Mouse (Mus musculus): ENCODE results near the gene Zc3h12d. TPM values are rescaled to one million over a fixed set of nuclear protein-coding genes. Genes with fewer than 3 reads are reported as not detected.

Gene Zc3h12d
- polyA plus RNA-seq, 1 experiment: 0.15 TPM

DNA sequence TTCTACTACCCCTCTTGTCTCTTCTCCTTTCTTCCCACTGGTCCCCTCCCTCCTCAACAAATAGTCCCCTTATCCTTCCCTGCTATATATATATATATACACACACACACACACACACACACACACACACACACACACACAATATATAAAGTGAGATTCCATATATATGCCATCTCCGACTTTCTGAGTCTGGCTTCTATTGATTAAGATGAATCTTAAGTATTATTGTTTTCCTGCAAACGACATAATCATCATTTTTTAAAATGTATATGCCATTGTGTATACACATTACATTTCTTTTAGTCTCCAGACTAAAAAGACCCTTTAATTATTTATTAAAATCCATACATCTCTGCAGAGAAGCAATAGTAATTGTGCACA lies 8.1 kb downstream of the Zc3h12d start:
- no peak for DNase-seq (ENCODE audit: low read depth)
- TF ChIP-seq POLR2A (IDR thresholded peaks at IDR 0.05; ENCODE audit: borderline replicate concordance, extremely low read depth, insufficient read depth, insufficient read length, poor library complexity, severe bottlenecking) (no peak), CTCF (IDR thresholded peaks at IDR 0.05; ENCODE audit: borderline replicate concordance, extremely low read depth, insufficient read depth, insufficient read length) (no peak)

DNA sequence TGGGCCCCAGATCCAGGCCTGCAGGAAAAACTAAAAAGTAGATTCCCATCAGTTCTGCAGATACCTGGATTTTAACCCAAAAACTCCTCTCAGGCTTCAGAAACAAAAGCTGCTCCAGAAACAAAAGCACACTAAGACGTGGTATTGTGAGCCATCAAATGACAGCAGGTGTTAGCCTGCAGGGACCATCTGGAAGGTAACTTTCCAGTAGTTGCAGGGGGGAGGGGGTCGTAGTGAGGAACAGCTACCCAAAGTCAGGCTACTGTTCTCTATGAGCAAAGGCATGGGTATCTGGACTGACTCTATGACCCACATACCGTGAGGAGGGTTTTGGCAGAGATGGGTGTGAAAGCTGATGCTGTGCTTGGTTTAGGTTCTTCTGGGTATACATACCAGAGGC lies 8.5 kb downstream of the Zc3h12d start:
- TF ChIP-seq POLR2A (IDR thresholded peaks at IDR 0.05; ENCODE audit: borderline replicate concordance, extremely low read depth, insufficient read depth, insufficient read length, poor library complexity, severe bottlenecking) (no peak), CTCF (IDR thresholded peaks at IDR 0.05; ENCODE audit: borderline replicate concordance, extremely low read depth, insufficient read depth, insufficient read length) (no peak)
- DNase-seq (ENCODE audit: low read depth): no peak

DNA sequence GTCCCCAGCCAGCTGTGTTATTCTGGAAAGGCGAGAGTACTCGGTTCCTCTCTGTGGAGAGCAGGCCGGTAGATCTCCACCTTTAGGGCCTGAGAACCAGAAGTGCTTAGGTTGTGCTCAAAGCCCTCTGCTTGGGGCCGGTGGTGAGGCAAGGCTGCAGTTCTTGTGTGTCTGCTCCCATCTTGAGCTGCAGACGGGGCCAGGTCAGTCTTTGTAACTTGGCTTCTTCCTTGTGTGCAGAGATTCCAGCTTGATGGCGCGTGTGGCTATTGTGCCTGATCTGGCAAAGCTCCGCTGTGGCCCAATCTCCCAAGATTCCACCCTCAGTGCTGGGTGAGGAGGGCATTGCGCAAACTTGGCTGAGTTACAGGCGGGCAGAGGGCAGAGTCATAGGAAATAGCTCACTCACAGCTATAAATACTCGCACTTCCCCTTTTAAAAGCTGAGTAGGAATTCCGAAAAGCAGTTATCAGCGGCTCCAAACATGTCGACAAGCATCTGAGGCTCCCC lies 9.4 kb downstream of the Zc3h12d start:
- TF ChIP-seq CTCF (IDR thresholded peaks at IDR 0.05; ENCODE audit: borderline replicate concordance, extremely low read depth, insufficient read depth, insufficient read length) (no peak), POLR2A (IDR thresholded peaks at IDR 0.05; ENCODE audit: borderline replicate concordance, extremely low read depth, insufficient read depth, insufficient read length, poor library complexity, severe bottlenecking) (no peak)
- peak; percentile 25 for DNase-seq (ENCODE audit: low read depth)

DNA sequence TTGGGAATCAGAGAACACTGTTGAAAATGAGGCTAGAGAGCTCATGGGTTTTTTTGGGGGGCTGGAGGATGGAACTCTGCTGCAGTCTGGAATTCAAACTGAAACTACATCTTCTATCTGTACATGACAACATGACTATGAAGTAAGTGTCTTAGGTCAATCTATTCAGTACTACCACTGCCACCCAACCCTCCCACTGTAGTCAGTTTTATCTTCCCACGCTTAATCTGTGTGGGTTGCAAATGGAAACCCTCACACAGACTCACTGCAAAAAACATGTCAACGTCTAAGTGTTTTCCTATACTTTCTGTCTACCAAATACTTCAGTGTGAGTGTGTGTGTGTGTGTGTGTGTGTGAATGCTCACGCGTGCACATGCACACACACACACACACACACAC lies 10.9 kb downstream of the Zc3h12d start:
- TF ChIP-seq POLR2A (IDR thresholded peaks at IDR 0.05; ENCODE audit: borderline replicate concordance, extremely low read depth, insufficient read depth, insufficient read length, poor library complexity, severe bottlenecking) (no peak), CTCF (IDR thresholded peaks at IDR 0.05; ENCODE audit: borderline replicate concordance, extremely low read depth, insufficient read depth, insufficient read length) (no peak)
- DNase-seq (ENCODE audit: low read depth): no peak

DNA sequence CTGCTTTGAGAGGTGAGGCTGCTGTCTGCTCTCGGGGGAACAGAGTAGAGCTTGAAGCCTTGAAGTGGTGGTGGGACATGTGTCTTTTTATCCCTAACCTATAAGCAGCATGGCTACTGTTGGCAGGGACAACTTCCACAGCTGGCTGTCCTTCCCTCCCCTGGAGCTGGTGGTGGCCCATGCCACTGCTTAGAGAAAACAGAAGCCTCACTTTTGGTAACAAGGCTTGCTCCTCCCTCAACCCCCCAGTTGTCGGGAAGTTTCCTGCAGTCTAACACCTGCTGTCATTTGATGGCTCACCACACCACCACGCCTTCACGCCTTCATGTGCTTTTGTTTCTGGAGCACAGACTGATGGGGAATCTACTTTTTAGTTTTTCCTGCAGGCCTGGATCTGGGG lies 11.9 kb downstream of the Zc3h12d start:
- no peak for DNase-seq (ENCODE audit: low read depth)
- TF ChIP-seq CTCF (IDR thresholded peaks at IDR 0.05; ENCODE audit: borderline replicate concordance, extremely low read depth, insufficient read depth, insufficient read length) (no peak), POLR2A (IDR thresholded peaks at IDR 0.05; ENCODE audit: borderline replicate concordance, extremely low read depth, insufficient read depth, insufficient read length, poor library complexity, severe bottlenecking) (no peak)

DNA sequence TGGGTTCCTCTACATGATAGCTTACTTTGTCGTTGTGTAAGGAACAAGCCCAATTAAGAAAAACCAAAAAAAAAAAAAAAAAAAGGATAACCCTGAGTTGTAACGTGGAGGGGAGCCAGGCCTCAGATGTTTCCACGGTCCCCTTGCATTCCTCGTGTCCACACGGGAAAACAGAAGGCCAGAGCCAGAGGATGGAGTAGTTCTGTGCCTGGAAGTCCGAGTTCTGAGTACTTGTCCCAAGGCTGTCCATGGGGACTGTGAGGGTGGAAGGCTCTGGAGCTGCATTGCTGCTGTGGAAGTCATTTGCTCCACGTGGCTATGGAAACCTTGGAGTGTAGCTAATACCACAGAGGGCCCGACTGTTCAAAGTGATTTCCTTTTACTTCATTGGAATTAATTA lies 12.9 kb downstream of the Zc3h12d start:
- DNase-seq (ENCODE audit: low read depth): no peak
- TF ChIP-seq CTCF (IDR thresholded peaks at IDR 0.05; ENCODE audit: borderline replicate concordance, extremely low read depth, insufficient read depth, insufficient read length): no peak
- TF ChIP-seq POLR2A (IDR thresholded peaks at IDR 0.05; ENCODE audit: borderline replicate concordance, extremely low read depth, insufficient read depth, insufficient read length, poor library complexity, severe bottlenecking): no peak

DNA sequence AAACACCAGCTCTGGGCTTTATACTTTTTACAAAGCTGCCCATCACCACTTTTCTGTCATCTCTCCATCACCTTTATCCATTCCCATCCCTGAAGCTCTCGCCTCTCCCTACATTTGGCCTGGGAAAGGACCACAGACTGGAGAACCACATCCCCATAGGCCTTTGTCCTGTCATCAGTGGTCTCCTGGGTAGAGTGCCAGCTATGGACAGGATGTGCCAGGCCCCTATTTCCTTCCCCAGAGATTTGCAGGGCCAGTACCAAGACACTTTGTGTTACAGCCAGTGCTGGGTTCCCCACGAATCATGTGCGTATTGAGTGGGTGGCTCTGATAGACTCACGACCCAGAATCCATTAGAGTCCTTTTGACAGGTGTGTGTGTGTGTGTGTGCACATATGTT lies 13.7 kb downstream of the Zc3h12d start:
- DNase-seq (ENCODE audit: low read depth): no peak
- no peak for TF ChIP-seq CTCF (IDR thresholded peaks at IDR 0.05; ENCODE audit: borderline replicate concordance, extremely low read depth, insufficient read depth, insufficient read length)
- TF ChIP-seq POLR2A (IDR thresholded peaks at IDR 0.05; ENCODE audit: borderline replicate concordance, extremely low read depth, insufficient read depth, insufficient read length, poor library complexity, severe bottlenecking): no peak

DNA sequence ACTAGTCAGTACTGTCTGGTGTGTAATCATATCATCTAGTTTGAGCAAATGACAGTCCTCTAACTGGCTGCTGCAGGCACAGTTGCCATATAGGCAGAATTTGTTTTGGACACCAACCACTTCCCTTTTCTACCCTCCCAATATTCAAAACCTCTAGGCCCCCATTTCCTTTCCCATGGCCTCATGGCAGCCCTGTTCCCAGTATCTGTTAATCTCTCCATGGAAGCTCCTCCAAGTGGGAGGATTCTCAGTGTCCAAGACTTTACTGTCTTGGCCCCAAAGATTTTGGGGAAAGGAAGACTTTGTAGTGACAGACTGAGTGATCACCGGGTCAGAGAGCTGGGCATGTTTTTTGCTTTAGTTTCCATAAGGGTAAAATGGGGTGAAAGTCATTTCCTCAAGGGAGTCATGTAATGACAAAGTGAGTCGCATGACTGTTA lies 14.9 kb downstream of the Zc3h12d start:
- no peak for DNase-seq (ENCODE audit: low read depth)
- TF ChIP-seq POLR2A (IDR thresholded peaks at IDR 0.05; ENCODE audit: borderline replicate concordance, extremely low read depth, insufficient read depth, insufficient read length, poor library complexity, severe bottlenecking) (no peak), CTCF (IDR thresholded peaks at IDR 0.05; ENCODE audit: borderline replicate concordance, extremely low read depth, insufficient read depth, insufficient read length) (no peak)

DNA sequence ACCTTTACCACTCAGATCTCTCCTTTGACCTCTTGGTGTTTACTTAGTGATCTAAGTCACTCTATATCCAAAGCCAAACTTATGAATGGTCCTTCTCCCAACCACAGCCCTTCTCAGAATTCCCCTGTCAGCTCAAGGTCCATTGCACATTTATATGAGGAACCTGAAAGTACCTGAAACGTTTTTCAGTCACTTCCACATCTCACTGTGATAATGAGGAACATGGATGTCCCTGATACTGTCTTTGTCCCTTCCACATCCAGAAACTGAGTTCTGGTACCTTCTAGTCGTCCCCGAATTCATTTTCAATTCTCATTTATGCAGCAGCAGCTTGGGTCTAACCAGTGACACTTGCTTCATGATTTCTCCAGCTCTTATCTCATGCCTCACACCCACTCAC lies 19.6 kb downstream of the Zc3h12d start:
- no peak for DNase-seq (ENCODE audit: low read depth)
- TF ChIP-seq CTCF (IDR thresholded peaks at IDR 0.05; ENCODE audit: borderline replicate concordance, extremely low read depth, insufficient read depth, insufficient read length) (no peak), POLR2A (IDR thresholded peaks at IDR 0.05; ENCODE audit: borderline replicate concordance, extremely low read depth, insufficient read depth, insufficient read length, poor library complexity, severe bottlenecking) (no peak)

DNA sequence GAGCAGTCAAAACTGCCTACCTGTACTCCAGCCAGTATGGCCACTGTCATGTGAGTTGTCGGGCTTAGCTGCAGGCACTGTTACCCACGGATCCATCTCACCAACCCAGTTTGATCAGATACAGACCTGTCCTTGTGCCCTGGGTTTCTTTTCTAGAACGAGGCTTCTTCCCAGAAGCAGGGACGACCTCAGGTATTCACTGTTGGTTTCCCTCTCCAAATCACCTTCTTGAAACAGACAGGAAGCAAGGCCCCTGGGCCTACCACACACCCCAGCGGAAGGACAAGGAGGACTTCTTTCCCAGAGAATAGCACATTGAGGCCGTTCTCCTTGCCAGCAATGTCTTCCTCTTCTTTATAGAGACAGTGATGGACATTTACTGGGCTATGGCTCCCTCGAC lies 28.2 kb downstream of the Zc3h12d start:
- TF ChIP-seq CTCF (IDR thresholded peaks at IDR 0.05; ENCODE audit: borderline replicate concordance, extremely low read depth, insufficient read depth, insufficient read length) (no peak), POLR2A (IDR thresholded peaks at IDR 0.05; ENCODE audit: borderline replicate concordance, extremely low read depth, insufficient read depth, insufficient read length, poor library complexity, severe bottlenecking) (no peak)
- no peak for DNase-seq (ENCODE audit: low read depth)

DNA sequence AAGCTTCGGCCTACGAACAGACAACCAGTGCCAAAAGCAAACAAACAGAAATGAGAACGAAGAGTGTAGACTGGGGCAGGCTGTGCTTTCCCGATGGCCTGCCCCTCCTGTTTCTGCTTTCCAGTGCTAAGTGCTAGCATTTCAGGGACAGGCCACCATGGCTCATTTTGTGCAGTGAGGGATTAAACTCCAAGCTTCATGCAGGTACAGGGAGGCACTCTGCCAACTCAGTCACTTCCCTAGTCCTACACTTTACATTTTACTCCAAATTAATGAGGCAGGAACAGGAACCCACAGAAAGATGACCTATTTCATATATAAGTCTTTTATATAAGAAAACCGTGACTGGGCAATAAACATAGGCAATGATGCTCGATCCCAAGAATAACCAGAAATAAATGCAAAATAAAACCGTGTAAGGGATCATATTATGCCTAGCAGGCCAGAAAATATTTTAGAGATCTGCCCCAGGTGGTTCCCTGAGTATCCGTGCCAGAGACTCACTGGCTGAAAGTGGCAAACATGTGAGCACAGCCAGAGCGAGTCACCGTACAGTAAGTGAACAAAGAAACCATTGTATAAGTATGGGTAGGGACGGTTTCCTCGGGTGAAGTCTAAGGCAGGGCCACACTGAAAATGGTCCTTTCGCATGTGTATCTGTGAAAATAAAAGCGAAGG lies 29.1 kb downstream of the Zc3h12d start:
- no peak for TF ChIP-seq CTCF (IDR thresholded peaks at IDR 0.05; ENCODE audit: borderline replicate concordance, extremely low read depth, insufficient read depth, insufficient read length)
- TF ChIP-seq POLR2A (IDR thresholded peaks at IDR 0.05; ENCODE audit: borderline replicate concordance, extremely low read depth, insufficient read depth, insufficient read length, poor library complexity, severe bottlenecking): no peak
- DNase-seq (ENCODE audit: low read depth): no peak

DNA sequence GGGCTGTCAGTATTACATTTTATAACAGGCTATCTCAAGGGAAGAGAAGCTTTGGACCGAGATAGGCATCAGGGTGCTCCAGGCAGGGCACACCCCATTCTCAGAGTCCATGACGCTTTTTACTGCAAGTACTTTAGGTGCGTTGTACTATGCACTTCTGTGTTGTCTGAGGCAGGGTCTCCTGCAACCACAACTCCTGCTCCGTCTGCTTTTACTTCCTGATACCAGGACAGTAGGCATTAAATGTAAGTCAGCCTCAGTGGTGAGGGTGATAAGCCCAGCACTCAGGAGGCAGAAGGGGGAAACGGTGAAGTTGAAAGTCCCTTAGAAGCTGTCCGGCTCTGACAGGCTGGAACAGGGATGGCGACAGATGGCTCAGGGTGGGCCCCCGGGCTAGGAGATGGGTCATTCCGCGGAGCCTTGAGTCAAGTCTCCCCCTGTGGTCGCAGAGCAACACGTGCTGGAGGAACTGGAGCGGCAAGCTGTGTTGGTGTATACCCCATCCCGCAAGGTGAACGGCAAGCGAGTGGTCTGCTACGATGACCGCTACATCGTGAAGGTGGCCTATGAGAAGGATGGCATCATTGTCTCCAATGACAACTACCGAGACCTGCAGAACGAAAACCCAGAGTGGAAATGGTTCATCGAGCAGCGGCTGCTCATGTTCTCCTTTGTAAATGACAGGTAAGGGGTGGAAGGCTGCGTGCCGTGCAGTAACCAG lies 29.8 kb downstream of the Zc3h12d start:
- no peak for DNase-seq (ENCODE audit: low read depth)
- no peak for TF ChIP-seq POLR2A (IDR thresholded peaks at IDR 0.05; ENCODE audit: borderline replicate concordance, extremely low read depth, insufficient read depth, insufficient read length, poor library complexity, severe bottlenecking)
- TF ChIP-seq CTCF (IDR thresholded peaks at IDR 0.05; ENCODE audit: borderline replicate concordance, extremely low read depth, insufficient read depth, insufficient read length): no peak
